Mouse (Mus musculus) kidney, adult 2 months (tissue): ENCODE data around the gene Luzp2. TPM values are rescaled to one million over a fixed set of nuclear protein-coding genes. Genes with fewer than 3 reads are reported as not detected.

Experiments used
- DNase-seq: peaks from one replicate; pipeline ENCODE4 v3.0.0; 2021
- H3K27ac ChIP-seq: fragments of 200-500 bp; 2 replicates; pipeline ENCODE4 v1.5.1; 2012; ENCODE audit warnings: low read depth, low read length, control low read depth, inconsistent platforms; ENCODE audit not compliant: insufficient read depth
- H3K27me3 ChIP-seq: fragments of 200-500 bp; replicated peaks from 2 replicates; pipeline ENCODE4 v1.6.1; 2012; ENCODE audit warnings: mild to moderate bottlenecking, moderate library complexity, low read length, inconsistent platforms; ENCODE audit not compliant: control insufficient read depth, insufficient read depth
- H3K36me3 ChIP-seq: fragments of 200-500 bp; 2 replicates; pipeline ENCODE4 v1.6.1; 2012; ENCODE audit warnings: mild to moderate bottlenecking, moderate library complexity, low read length, inconsistent platforms; ENCODE audit not compliant: control insufficient read depth, insufficient read depth
- H3K4me1 ChIP-seq: fragments of 200-500 bp; 2 replicates; pipeline ENCODE4 v1.6.1; 2011; ENCODE audit warnings: low read length; ENCODE audit not compliant: control insufficient read depth, insufficient read depth
- H3K4me3 ChIP-seq: fragments of 200-500 bp; 2 replicates; pipeline ENCODE4 v1.5.1; 2011; ENCODE audit warnings: mild to moderate bottlenecking, low read depth, low read length, control low read depth; ENCODE audit not compliant: insufficient read depth
- CTCF ChIP-seq: fragments of 200-500 bp; conservative IDR thresholded peaks from 2 replicates; pipeline ENCODE4 v1.5.1; 2011; ENCODE audit warnings: low read depth, mild to moderate bottlenecking, control low read depth, low read length, moderate library complexity, mixed read lengths; ENCODE audit not compliant: insufficient read depth, insufficient read length
- POLR2A ChIP-seq: fragments of 200-500 bp; IDR thresholded peaks from one replicate; pipeline ENCODE4 v1.6.1; 2011; ENCODE audit warnings: low read depth, low read length, control low read depth
- WGBS: fragments of 180-500 bp; shearing (Covaris S2); methylation state at CpG from one replicate; pipeline ENCODE4 v1.1.7; 2018; 5-methylcytosine and 5-hydroxymethylcytosine counted together
- polyA plus RNA-seq: library from polyadenylated mRNA; depleted of rRNA; stranded (reverse); fragments of >200 nt; gene quantifications from 2 replicates; pipeline ENCODE4 v1.2.3, GENCODE M21; 2012

Luzp2 gene
- polyA plus RNA-seq, 1 experiment, result 0.08 TPM

DNA sequence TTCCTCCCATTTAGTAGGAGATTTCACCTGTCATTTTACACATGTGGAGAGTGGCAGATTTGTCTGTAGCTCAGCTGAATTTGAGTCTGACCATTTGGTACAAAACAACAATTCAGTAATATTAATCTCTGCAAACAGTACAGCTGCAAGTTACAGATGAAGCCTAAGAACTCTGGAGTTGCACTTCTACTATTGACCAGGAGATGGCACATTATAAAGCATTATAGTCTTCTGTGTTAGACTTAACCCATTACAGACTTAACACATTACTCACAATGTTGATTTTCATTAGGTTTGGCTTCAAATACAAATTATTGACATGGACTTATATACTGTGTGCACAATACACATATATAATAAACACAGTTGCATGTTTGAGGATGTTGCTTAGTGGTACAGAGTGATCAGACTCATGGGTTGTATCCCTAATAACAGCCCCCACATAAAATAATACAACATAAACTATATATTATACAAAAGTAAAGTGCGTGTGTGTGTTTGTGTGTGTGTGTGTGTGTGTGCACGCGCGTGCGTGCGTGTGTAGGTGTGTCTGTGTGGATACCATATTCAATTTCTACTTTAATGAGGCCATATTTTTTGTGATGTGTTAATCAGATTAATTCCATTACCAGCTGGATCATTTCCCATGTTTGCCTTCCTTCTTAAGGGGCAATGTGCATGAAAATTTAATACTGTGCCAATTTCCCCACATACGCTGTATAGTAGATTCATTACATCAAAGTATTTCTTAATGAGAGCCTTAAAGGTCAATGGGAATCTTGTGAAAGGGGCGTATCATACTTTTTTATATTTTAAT is 10.8 kb downstream of the Luzp2 start:
- peak; percentile 14 for DNase-seq
- Histone ChIP-seq H3K27me3 (no peaks in the 10 kb centered on the region), H3K27ac (no peak overlapping the region), H3K36me3 (no peaks in the 10 kb centered on the region), H3K4me3 (no peak overlapping the region), H3K4me1 (no peaks in the 10 kb centered on the region)
- 83% methylated on average over 8 of the region's 8 CpGs for WGBS
- TF ChIP-seq POLR2A, result no peak
- no peak for TF ChIP-seq CTCF

DNA sequence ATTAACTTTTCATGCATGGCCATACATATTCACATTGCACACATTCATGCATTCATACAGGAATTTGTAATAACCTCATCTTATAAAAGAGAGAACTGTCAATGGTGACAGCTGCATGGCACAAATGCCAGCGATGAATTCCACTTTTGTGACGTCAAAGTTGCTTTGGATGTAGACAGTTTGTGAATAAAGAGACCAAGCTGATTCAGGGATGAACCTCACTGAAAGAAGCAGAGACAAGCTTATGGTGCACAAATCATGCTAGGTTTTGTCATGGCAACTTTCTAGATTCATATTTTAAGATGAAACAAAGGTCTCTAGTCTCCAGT is 11.4 kb downstream of the Luzp2 start:
- 90% methylated on average over 2 of the region's 2 CpGs for WGBS
- Histone ChIP-seq H3K27me3 (no peaks in the 10 kb centered on the region), H3K27ac (no peak overlapping the region), H3K36me3 (no peaks in the 10 kb centered on the region), H3K4me1 (no peaks in the 10 kb centered on the region), H3K4me3 (no peak overlapping the region)
- no peak for TF ChIP-seq CTCF
- DNase-seq, result no peak

DNA sequence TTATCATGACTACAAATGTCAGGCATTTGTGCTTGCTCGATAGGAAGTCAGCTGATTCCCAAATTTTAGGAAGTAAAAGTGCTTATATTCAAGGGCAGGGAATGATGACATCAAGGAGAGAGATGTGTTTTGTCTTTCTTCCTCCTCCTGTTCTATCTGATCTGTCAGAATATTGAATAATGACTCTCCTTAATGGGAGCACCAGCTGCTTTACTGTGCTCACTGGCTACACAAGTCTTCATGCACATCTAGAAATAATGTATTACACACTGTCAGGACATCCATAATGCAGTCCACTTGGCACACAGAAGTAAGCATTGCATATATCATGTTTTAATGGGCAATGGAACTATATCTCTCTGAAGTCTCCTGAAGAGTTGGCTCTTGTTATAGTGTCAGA is 17.6 kb downstream of the Luzp2 start:
- H3K4me3 ChIP-seq, result no peak overlapping the region
- H3K27ac ChIP-seq, result no peak overlapping the region
- TF ChIP-seq POLR2A (no peak), CTCF (no peak)
- no peaks in the 10 kb centered on the region for H3K27me3 ChIP-seq
- DNase-seq, result no peak
- 61% methylated on average over 1 of the region's 1 CpGs for WGBS
- H3K36me3 ChIP-seq, result no peaks in the 10 kb centered on the region
- no peaks in the 10 kb centered on the region for H3K4me1 ChIP-seq

DNA sequence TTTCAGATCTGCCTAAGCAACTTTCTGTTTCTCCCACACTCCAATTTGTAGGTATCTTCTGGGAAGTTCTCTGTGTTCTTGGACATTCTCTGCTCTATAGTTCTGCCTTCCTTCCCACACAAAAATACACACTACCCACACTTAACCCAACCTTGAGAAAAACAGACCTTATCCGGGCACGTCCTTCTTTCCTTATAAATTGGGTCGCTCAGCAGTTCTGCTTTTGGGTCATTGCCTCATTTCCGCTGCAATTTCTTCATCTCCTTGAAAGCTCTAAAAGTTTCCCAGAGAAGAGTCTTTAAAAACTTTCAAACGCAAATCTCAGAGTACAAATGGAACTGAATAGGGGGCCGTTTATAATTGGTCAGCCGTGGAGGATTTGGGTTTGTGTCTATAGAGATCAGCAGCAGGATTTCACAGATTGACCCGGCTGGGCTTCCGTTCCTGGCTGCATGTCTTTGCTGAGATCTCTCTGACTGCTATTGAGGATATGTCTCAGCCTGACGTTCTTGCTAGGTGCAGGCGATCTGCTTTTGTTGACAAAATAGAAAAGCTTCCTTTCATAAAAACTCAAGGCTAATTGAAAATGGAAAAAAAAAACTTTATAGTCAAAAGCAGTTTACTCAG is 26.0 kb downstream of the Luzp2 start:
- H3K4me3 ChIP-seq, result no peak overlapping the region
- no peak for DNase-seq
- H3K27me3 ChIP-seq, result no peaks in the 10 kb centered on the region
- no peak overlapping the region for H3K27ac ChIP-seq
- H3K36me3 ChIP-seq, result no peaks in the 10 kb centered on the region
- TF ChIP-seq POLR2A, result no peak
- TF ChIP-seq CTCF, result no peak
- no peaks in the 10 kb centered on the region for H3K4me1 ChIP-seq
- 76% methylated on average over 11 of the region's 11 CpGs for WGBS

DNA sequence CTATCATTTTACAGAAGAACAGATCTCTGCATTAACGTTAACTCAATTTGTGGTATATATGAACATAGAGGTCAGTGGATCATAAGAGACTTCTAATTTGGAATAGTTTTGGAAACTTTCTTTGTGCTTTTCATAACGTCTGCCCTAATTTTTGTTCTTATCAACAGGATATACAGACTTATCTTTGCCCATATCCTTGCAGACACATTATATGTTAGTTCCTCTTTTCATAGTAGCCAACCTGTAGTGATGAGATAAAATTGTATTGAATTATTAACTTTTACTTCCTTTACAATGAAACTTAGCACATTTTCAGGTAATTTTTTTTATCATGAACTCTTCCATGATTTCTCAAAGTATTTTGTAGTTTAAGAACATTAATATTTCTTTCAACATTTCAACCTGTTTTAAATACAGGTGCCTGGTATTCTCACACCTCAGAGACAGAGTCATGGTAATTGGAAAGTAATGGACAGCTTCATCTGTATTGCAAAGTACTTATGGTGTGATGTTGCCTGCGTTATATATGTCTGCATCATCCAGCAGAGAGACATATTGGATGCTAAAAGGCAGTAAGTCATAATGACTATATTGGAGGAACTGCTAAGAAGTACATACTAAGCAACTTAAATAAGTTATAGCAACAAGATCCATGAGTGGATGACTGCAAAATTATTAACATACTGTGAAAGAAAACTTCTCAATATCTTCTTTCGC is 43.8 kb downstream of the Luzp2 start:
- TF ChIP-seq CTCF (no peak), POLR2A (no peak)
- H3K4me3 ChIP-seq, result no peak overlapping the region
- H3K36me3 ChIP-seq, result no peaks in the 10 kb centered on the region
- 79% methylated on average over 4 of the region's 4 CpGs for WGBS
- DNase-seq, result no peak
- no peaks in the 10 kb centered on the region for H3K27me3 ChIP-seq
- H3K4me1 ChIP-seq, result no peaks in the 10 kb centered on the region
- H3K27ac ChIP-seq, result no peak overlapping the region

DNA sequence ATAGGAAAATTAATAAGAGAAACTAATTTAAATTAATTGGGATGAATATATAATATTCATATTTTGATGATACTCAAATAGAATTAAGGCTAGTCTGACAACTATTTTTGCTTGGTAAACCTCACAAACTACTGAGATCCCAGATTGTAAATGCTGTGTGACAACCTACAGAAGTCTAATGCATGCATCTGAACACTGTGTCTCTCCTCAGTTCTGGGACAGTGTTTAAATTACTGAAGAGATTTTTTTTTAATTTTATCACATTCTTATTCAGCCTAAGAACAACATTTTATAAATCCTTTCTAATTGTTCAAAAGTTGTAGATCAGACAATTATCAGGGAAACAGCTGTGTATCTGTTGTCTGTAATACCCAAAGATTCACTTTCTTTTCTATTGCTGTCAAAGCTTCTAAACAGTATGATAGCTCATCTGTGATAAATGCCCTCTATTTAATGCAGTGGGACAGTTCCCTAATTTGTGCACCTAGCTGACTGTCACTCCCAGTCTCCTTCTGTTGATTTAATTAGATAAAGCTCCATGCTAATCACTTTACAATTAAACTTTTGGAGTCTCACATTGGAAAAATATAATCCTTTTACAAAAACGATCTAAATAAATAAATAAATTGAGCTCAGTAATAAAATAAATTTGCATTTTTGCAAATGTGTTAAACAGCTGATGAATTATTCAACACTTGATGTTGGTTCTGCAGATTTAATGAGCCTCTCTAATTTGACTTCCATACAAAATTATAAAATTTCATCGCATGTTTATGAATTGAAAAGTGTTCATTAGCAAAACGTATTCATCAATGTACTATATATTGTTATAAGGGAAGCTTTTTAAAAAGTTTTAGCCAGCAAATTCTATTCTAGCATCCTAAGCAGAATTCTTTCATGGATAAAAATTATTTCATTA is 58.7 kb downstream of the Luzp2 start:
- no peaks in the 10 kb centered on the region for H3K36me3 ChIP-seq
- no peaks in the 10 kb centered on the region for H3K4me1 ChIP-seq
- 78% methylated on average over 3 of the region's 3 CpGs for WGBS
- no peaks in the 10 kb centered on the region for H3K27me3 ChIP-seq
- H3K27ac ChIP-seq, result no peak overlapping the region
- TF ChIP-seq CTCF (no peak), POLR2A (no peak)
- no peak overlapping the region for H3K4me3 ChIP-seq
- DNase-seq, result no peak
